In genomic region chrX:135086564-135086963, GRCm38 (mm10) we compare ENCODE assay signal across 8 mouse cellular contexts.
DNase-seq lines count a peak whose midpoint lies in the region; ATAC-seq and TF ChIP-seq lines count a peak whose summit lies in the region.
"Not testable (repeated sequence)": the region's sequence is repeated elsewhere in the genome, so short reads cannot be mapped to it uniquely, and the experiment has no call there.

No protein-coding gene starts in this region.

- TF ChIP-seq CTCF in gastrocnemius, adult 2 months (IDR thresholded peaks at IDR 0.05); midbrain, postnatal 0 days (IDR thresholded peaks at IDR 0.05): not testable (repeated sequence)

- intact Hi-C loops in gastrocnemius, adult 2 months (cut with DNase I), result not testable (repeated sequence)

- not testable (repeated sequence) for H3K9ac ChIP-seq in intestine, embryonic 15.5 days; midbrain, postnatal 0 days (replicated peaks; ENCODE audit: low read length, poor library complexity, severe bottlenecking)

- H3K4me1 ChIP-seq in intestine, embryonic 15.5 days (replicated peaks); midbrain, postnatal 0 days (ENCODE audit: insufficient read depth, low read length): not testable (repeated sequence)

- H3K27ac ChIP-seq in gastrocnemius, adult 2 months; intestine, embryonic 15.5 days; midbrain, postnatal 0 days (ENCODE audit: low read depth, low read length): not testable (repeated sequence)

- H3K4me2 ChIP-seq in intestine, embryonic 15.5 days (replicated peaks); midbrain, postnatal 0 days (ENCODE audit: low read depth, low read length, poor library complexity, severe bottlenecking): not testable (repeated sequence)

- peak; percentile 20; the same call in 1 of the 2 replicates for ATAC-seq in intestine, embryonic 15.5 days
- 0 out of 2 replicates have a peak, but pooled peaks have one; percentile 45 for ATAC-seq in midbrain, postnatal 0 days (ENCODE audit: low FRiP score)

- not testable (repeated sequence) for H3K27me3 ChIP-seq in intestine, embryonic 15.5 days (replicated peaks); midbrain, postnatal 0 days (ENCODE audit: insufficient read depth, low read length)

- not testable (repeated sequence) for H3K9me3 ChIP-seq in intestine, embryonic 15.5 days; midbrain, postnatal 0 days (ENCODE audit: low read length)

- H3K36me3 ChIP-seq in intestine, embryonic 15.5 days; midbrain, postnatal 0 days (ENCODE audit: insufficient read depth, low read length): not testable (repeated sequence)

- DNase-seq in 416B (ENCODE audit: low read depth), result peak; percentile 28
- DNase-seq in adrenal gland, adult 2 months, result peak; percentile 21
- DNase-seq in gastrocnemius, adult 2 months, result peak; percentile 18
- DNase-seq in kidney, postnatal 14 days, result peak; percentile 12
- DNase-seq in lung, postnatal 10 days, result peak; percentile 35
- DNase-seq in midbrain, postnatal 0 days (ENCODE audit: low spot score), result not testable (repeated sequence)
- peak; percentile 55 for DNase-seq in testis, postnatal 14 days (ENCODE audit: low spot score)

- H3K4me3 ChIP-seq in gastrocnemius, adult 2 months, result peak overlapping the region; percentile 52
- H3K4me3 ChIP-seq in intestine, embryonic 15.5 days (replicated peaks); midbrain, postnatal 0 days (ENCODE audit: low read depth, low read length): not testable (repeated sequence)

- WGBS in intestine, embryonic 15.5 days, result 39% methylated on average over 7 of the region's 9 CpGs
- WGBS in midbrain, postnatal 0 days, result 31% methylated on average over 6 of the region's 9 CpGs
